Mouse (Mus musculus) heart, adult 2 months (tissue): ENCODE results near the gene Lilrb4a.
"Not testable (repeated sequence)": the region's sequence is repeated elsewhere in the genome, so short reads cannot be mapped to it uniquely, and the experiment has no call there.

ENCODE experiments used
- CTCF ChIP-seq: fragments of 200-600 bp; IDR thresholded peaks from 2 replicates; pipeline ENCODE4 v1.8.1; 2022; ENCODE audit warnings: antibody characterized with exemption, mild to moderate bottlenecking, moderate library complexity
- EP300 ChIP-seq: fragments of 200-500 bp; IDR thresholded peaks from 2 replicates; pipeline ENCODE4 v1.6.1; 2011; ENCODE audit warnings: low read depth, low read length, control low read depth; ENCODE audit not compliant: insufficient read depth
- POLR2A ChIP-seq: fragments of 200-500 bp; IDR thresholded peaks from 2 replicates; pipeline ENCODE4 v1.6.1; 2011; ENCODE audit warnings: mild to moderate bottlenecking, low read depth, low read length, control low read depth; ENCODE audit not compliant: insufficient read depth

- TF ChIP-seq POLR2A, EP300, CTCF: not testable (repeated sequence)
Observed at GRCm38 (mm10) chr10:51463800-51464199, 27.0 kb upstream of the Lilrb4a start.
